Comparison of ENCODE assay signal across 13 mouse cellular contexts in the genomic region with DNA sequence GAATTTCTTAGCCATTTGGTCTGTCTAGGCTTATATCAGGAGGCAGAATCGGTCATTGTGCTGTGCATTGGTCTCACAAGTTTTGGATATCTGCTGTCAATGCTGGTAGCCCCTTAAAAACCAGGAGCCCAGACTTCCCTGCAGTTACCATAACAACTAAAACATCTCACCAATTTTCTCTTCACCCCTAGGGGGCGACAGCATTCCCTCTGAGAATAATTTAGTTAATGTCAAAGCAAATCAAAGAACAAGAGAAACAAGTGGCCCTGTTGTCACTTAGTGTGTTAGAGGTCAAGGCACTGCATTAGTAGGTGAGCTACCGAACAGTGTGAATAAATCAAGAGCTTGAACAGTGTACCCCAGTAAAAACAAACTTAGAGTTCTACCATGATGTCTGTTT. TPM values are rescaled to one million over a fixed set of nuclear protein-coding genes. Genes with fewer than 3 reads are reported as not detected.
A peak's percentile ranks its signal among the peaks of the same experiment; 100 is the strongest.
DNase-seq lines count a peak whose midpoint lies in the region; ATAC-seq and TF ChIP-seq lines count a peak whose summit lies in the region.
"Had no signal": no experiment of that assay in that cellular context is flagged by ENCODE, and none has a peak within 500 bp of the region (broad histone marks: within the 10 kb centered on the region; RNA-seq: fewer than 3 reads in every experiment).

No protein-coding gene starts in this region.

- no peaks in the 10 kb centered on the region for H3K9me3 ChIP-seq in hindbrain, postnatal 0 days (ENCODE audit: low read length)
- H3K9me3 ChIP-seq in hindbrain, embryonic 14.5 days (ENCODE audit: control insufficient read depth, low read length) = no peaks in the 10 kb centered on the region
- no peaks in the 10 kb centered on the region for H3K9me3 ChIP-seq in lung, embryonic 14.5 days (ENCODE audit: low read depth, low read length)
- H3K9me3 ChIP-seq: heart, embryonic 12.5 days had no signal

- no peak overlapping the region for H3K4me2 ChIP-seq in hindbrain, postnatal 0 days (ENCODE audit: low read depth, low read length)
- no peak overlapping the region for H3K4me2 ChIP-seq in hindbrain, embryonic 14.5 days (replicated peaks)
- H3K4me2 ChIP-seq in lung, embryonic 14.5 days = no peak overlapping the region
- H3K4me2 ChIP-seq: heart, embryonic 12.5 days had no signal

- no peak for TF ChIP-seq POLR2A in lung, adult 2 months (IDR thresholded peaks at IDR 0.05; ENCODE audit: borderline replicate concordance, extremely low read depth, low read depth, low read length)

- no peak overlapping the region for H3K27ac ChIP-seq in hindbrain, postnatal 0 days
- no peak overlapping the region for H3K27ac ChIP-seq in hindbrain, embryonic 14.5 days
- H3K27ac ChIP-seq in lung, embryonic 14.5 days (ENCODE audit: low read depth) = no peak overlapping the region
- H3K27ac ChIP-seq: macrophage had no signal

- 54% methylated on average over 3 of the region's 3 CpGs for WGBS in hindbrain, postnatal 0 days
- WGBS in hindbrain, embryonic 14.5 days = 48% methylated on average over 3 of the region's 3 CpGs
- 48% methylated on average over 3 of the region's 3 CpGs for WGBS in lung, embryonic 14.5 days
- WGBS in lung, adult 2 months = 36% methylated on average over 3 of the region's 3 CpGs

- H3K9ac ChIP-seq in hindbrain, postnatal 0 days (replicated peaks; ENCODE audit: low read length) = no peak overlapping the region
- H3K9ac ChIP-seq in hindbrain, embryonic 14.5 days = no peak overlapping the region
- H3K9ac ChIP-seq in lung, embryonic 14.5 days = no peak overlapping the region
- H3K9ac ChIP-seq: heart, embryonic 12.5 days had no signal

- H3K4me3 ChIP-seq in hindbrain, postnatal 0 days (ENCODE audit: low read length) = no peak overlapping the region
- no peak overlapping the region for H3K4me3 ChIP-seq in hindbrain, embryonic 14.5 days (replicated peaks; ENCODE audit: low read length)
- no peak overlapping the region for H3K4me3 ChIP-seq in lung, embryonic 14.5 days (ENCODE audit: low read depth, low read length)
- no peak overlapping the region for H3K4me3 ChIP-seq in lung, adult 2 months (replicated peaks; ENCODE audit: extremely low read depth, low read depth, low read length)
- H3K4me3 ChIP-seq: heart, embryonic 12.5 days had no signal

- no peak for ATAC-seq in hindbrain, postnatal 0 days
- ATAC-seq in hindbrain, embryonic 14.5 days (ENCODE audit: low FRiP score) = no peak
- ATAC-seq in lung, embryonic 14.5 days (ENCODE audit: insufficient read depth) = no peak
- ATAC-seq: activated CD4-positive, CD25-positive, alpha-beta regulatory T cell, adult 4 months had no signal

- peak; percentile 47 for DNase-seq in adrenal gland, postnatal 10 days
- DNase-seq in adrenal gland, postnatal 4 days (ENCODE audit: low spot score in 2 of 2) = no peak
- peak; percentile 47 for DNase-seq in hindbrain, postnatal 0 days (ENCODE audit: low spot score)
- DNase-seq in hindbrain, embryonic 14.5 days (ENCODE audit: low spot score) = no peak
- DNase-seq in lung, embryonic 14.5 days = peak; percentile 35
- no peak for DNase-seq in lung, adult 2 months
- peak; percentile 32 for DNase-seq in kidney, postnatal 14 days
- no peak for DNase-seq in thymus, postnatal 4 days

- H3K36me3 ChIP-seq in hindbrain, postnatal 0 days (ENCODE audit: insufficient read depth, low read length) = 0 out of 2 replicates have a peak, but pooled peaks cover 2% of the 10 kb centered on the region
- H3K36me3 ChIP-seq in hindbrain, embryonic 14.5 days (replicated peaks; ENCODE audit: control insufficient read depth, insufficient read depth) = peaks cover 9% of the 10 kb centered on the region; the same call in 1 of the 2 replicates
- H3K36me3 ChIP-seq in lung, embryonic 14.5 days (ENCODE audit: insufficient read depth) = no peaks in the 10 kb centered on the region
- H3K36me3 ChIP-seq: heart, embryonic 12.5 days had no signal

- peaks cover 10% of the 10 kb centered on the region; the same call in 1 of the 2 replicates for H3K4me1 ChIP-seq in hindbrain, postnatal 0 days (ENCODE audit: insufficient read depth, low read length)
- H3K4me1 ChIP-seq in hindbrain, embryonic 14.5 days (replicated peaks; ENCODE audit: control insufficient read depth, insufficient read depth, low read length) = peaks cover 8% of the 10 kb centered on the region; the same call in 1 of the 2 replicates
- no peaks in the 10 kb centered on the region for H3K4me1 ChIP-seq in lung, embryonic 14.5 days (ENCODE audit: insufficient read depth)
- no peaks in the 10 kb centered on the region for H3K4me1 ChIP-seq in lung, adult 2 months (ENCODE audit: control insufficient read depth, insufficient read depth, low read length)

- no peaks in the 10 kb centered on the region for H3K27me3 ChIP-seq in hindbrain, postnatal 0 days (ENCODE audit: insufficient read depth, low read length)
- no peaks in the 10 kb centered on the region for H3K27me3 ChIP-seq in hindbrain, embryonic 14.5 days (ENCODE audit: control insufficient read depth, insufficient read depth, low read length)
- H3K27me3 ChIP-seq in lung, embryonic 14.5 days (ENCODE audit: insufficient read depth, low read length) = no peaks in the 10 kb centered on the region
- H3K27me3 ChIP-seq: heart, embryonic 12.5 days had no signal

- TF ChIP-seq CTCF in hindbrain, postnatal 0 days (IDR thresholded peaks at IDR 0.05; ENCODE audit: low read depth) = peak; percentile 59
- TF ChIP-seq CTCF in lung, embryonic 14.5 days (IDR thresholded peaks at IDR 0.05; ENCODE audit: low read depth) = peak; percentile 52
- no peak for TF ChIP-seq CTCF in lung, adult 2 months (IDR thresholded peaks at IDR 0.05; ENCODE audit: insufficient read depth, low read length)

RNA-seq across cellular contexts. Expression of a gene that starts 40.4 kb away (rescaled TPM):
- 10 to 100 TPM in 1 of 2 experiments, 1 to 10 TPM in 1; 5.9 to 12.8 TPM for total RNA-seq in adrenal gland, postnatal 10 days (2021)
- total RNA-seq in adrenal gland, postnatal 4 days (2021) = 10 to 100 TPM in 1 of 2 experiments, under 1 TPM in 1; 0.36 to 13.0 TPM
- 0.18 and 0.26 TPM in 2 replicates for total RNA-seq in hindbrain, postnatal 0 days (2014; rRNA removed)
- 0.08 TPM in 2 replicates for polyA plus RNA-seq in hindbrain, postnatal 0 days (2015; fragmentation: Nextera tagmentation; extraction: Ambion mirVana)
- polyA plus RNA-seq in hindbrain, embryonic 14.5 days (2014; fragmentation: Nextera tagmentation; extraction: Ambion mirVana) = 0.23 and 0.28 TPM in 2 replicates
- not detected in 2 replicates for polyA plus RNA-seq in lung, embryonic 14.5 days (2014; fragmentation: Nextera tagmentation; extraction: Ambion mirVana)
- not detected in 2 replicates for polyA plus RNA-seq in lung, adult 2 months (2012; rRNA removed)
- total RNA-seq: layer of hippocampus, adult 18-20 months; neutrophil, adult 5-6 weeks had no signal
- polyA plus RNA-seq: activated CD4-positive, CD25-positive, alpha-beta regulatory T cell, adult 4 months; heart, embryonic 12.5 days; macrophage had no signal

Comparison
In these comparisons a context has a peak if more than half of its experiments do, and no peak if none do; other contexts are left out.
1. DNase-seq: peak in adrenal gland, postnatal 10 days (single experiment), hindbrain, postnatal 0 days (single experiment), lung, embryonic 14.5 days (single experiment) and kidney, postnatal 14 days (single experiment); none in adrenal gland, postnatal 4 days (0 of 2), hindbrain, embryonic 14.5 days (single experiment), lung, adult 2 months (single experiment) and thymus, postnatal 4 days (single experiment).